Mouse (Mus musculus) thymus, postnatal 25 days (tissue): ENCODE measurements around the gene H2-D1.

ENCODE experiments used
- DNase-seq: peaks from one replicate; pipeline ENCODE4 v3.0.0; 2022

H2-D1 gene

DNA sequence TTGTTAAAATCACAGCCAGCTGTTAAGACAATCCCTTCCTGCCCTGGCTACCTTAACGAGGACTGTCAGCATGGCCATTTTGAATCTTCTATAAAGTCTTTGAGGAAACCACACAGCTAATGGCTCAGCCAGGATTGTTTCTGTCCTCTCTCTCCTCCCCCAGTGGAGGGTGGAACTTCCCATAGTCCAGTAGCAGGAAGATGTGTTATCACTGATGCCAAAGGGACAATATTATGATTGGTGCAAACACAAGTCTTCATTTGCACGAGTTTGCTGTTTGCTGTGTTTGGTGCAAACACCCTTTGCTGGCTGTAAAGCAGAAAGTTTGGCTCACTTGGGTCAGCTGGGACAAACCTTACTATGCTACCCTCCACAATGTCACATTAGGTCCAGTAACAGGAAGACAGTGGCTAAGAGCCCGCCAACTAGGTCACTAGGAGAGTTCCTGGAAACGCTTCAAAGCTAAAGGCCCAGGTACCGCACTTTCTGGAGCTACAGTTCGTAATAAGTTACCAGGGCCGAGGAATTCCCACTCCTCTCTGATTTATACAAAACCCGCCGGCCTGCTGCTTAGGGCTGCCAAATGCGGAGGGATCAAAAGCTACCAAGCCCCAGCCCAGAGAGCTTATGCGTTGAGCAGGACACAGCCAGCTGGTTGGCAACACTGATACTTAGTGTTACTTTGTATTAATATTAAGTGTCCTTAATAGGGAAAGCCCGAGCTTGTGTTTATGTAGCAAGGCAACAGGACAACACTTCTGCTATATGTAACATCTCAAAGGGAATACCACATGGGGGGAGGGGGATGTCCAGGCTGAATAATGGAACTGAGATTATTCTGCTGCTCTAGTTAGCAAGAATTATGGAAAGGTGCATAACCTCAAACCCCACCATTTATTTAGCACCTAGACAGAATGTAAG, 21.9 kb upstream of the H2-D1 start:
- DNase-seq, result no peak

DNA sequence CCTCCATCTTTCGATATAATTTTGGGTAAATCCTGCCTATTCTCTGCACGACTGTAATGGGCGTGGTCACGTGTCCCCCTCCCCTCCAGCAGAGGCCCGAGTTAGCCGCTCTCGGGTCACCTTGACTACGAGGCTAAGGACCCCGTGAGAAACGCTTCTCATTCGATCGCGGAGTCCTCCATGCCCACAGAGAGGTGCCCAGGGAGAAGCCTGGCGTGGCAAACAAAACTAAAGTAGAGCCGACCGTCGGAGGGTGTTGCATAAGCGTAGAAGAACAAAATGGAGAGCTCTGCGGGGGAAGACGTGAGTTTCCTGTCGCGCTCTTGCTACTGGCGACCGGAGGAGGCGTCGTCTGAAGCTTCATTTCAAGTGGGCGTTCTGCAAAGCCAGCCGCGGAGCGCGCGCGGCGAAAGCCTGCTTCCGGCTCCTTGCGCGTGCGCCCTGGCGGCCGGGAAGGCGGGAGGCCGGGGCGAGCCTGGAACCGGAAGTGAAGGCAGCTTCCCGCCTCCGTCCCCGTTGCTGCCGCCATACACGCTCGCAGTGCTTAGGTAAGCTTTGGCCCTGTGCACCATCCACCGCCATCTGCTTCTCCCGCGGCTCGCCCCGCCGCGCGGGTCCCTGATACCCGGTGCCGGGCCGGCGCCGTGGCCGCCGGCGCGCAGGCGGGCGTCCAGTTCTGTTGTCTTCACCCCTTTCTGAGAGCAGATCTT, 21.1 kb upstream of the H2-D1 start, which contains the start of gene Ddx39b:
Gene Ddx39b (plus strand): TSS at position 442 of the 710 bp plus-strand sequence.
- DNase-seq, result peak; percentile 97

DNA sequence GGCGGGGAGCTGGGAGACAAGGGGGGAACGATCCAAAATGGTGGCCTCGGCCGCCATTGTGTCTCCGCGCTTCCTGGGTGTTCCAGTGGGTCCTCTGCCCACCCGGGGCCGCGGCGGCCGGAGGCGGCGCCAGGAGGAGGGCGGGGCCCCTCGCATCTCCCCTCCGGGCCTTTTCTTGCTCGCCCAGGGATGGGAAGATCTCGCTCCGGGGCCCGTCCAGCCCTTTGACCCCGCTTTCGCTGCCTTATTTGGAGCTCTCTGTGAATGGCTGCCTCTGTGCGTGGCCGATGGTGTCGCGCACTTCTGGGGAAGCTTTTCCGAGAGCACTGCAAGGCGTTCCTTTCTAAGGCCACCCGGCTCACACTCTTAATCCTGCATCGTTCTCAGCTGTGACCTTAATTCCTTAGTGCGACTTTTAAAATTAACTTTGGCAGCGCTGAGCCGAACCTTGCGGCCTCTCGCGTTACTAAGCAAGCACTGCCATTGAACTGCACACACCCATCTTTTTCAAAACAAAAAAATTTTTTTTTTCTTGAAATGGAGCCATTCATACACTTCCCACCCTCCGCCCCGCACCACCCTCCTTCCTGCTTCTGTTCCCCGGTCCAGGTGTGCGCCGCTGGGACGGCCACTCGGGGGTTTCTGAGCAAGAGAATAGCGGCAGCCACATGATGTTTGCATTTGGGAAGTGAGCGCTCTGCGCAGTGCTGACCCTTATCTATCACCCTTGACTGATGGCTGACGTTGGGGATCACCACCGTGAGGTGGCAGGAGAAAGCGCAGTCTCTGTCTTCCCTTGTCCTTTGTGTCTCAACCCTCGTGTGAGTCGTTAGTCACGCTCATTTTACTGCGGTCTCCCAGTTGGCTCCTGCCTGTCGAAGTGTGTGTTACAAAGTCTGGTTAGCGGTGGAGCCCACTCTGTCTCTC, 20.3 kb upstream of the H2-D1 start:
- DNase-seq, result peak; percentile 52

DNA sequence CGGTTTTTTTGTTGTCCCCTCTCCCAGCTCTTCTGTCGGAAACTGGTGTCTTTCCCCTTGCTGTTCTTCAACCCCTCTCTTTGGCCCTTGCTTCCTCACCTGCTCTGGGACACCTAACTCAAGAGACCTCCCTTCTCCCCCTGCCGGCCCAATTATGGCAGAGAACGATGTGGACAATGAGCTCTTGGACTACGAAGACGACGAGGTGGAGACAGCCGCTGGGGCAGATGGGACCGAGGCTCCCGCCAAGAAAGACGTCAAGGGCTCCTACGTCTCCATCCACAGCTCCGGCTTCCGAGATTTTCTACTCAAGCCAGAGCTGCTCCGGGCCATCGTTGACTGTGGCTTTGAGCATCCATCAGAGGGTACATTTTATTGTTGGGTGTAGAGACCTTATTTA, 19.4 kb upstream of the H2-D1 start:
- peak; percentile 47 for DNase-seq

DNA sequence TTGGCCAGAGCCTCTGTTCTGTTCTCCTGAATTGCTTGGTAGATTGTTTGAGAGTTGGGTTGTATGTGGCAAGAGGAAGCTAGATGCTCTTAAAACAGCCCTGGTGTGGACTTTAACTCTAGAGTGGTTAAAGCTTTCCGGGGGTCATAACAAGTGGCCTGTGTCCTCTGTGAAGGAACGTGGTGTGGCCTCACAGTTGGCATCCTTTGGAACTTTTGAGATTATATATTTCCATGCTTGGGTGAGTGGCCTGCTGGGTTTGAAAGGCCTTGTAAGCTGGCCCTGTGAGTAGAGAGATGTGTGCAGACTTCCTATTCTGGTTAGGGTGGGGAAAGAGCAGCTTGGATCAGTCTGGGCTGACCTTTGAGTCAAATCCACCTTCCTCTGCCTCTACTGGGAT, 17.5 kb upstream of the H2-D1 start:
- no peak for DNase-seq

DNA sequence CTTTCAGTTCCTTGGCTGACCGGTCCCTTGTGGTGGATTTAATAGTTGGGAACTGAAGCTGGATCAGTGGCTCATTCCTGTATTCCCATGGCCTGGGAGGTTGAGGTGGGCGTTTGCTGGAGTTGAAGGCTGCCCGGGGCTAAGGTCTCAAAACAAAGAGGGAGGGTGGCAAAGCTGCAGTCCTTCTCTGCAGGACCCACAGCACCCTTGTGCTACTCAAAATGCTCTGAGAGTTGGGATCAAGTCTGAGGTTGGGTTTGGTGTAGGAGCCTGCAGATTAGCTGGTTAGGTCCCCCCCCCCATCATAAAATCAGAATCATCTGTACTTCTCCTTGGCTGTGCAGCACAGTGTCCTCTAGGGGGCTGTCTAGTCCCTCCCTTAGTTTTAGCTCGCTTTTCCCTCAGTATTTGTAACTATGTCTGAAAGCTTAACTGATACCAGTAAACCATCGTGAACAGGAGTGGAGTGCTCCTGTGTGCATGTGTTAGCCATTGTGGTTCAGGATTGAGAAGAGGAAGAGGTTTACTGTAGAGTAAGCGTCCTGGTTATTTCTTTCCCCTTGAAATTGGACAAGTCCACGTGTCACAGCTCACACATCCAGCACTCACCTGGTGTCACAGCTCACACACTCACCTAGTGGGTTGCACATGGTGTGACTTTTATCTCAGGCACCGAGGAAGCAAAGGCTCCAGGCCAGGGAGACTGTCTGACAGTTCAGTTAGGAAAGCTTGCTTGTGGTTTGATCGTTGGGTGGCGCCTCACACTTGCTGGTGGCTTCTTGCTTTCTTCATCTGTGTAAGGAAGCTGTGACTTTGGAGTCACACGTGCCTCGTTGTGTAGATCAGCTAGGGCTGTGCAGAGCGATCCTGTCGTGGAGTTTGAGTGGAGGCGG, 16.6 kb upstream of the H2-D1 start:
- DNase-seq, result no peak

DNA sequence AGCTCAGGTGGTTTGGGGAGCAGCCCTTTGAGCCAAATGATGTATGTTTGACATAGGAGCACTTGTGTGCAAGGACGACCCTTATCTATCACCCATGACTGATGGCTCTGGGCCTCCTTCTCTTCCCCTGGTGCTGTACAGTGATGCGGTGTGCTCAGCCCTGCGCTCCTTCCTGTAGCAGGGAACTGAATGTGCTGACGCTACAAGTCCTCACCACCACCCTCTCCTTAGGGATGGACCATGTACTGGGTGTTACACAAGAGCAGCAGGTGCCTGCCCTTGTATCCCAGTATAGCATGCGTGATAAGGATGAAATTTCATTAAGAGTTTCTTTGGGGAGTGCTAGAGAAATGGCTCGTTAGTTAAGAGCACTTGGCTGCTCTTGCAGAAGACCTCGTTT, 15.4 kb upstream of the H2-D1 start:
- no peak for DNase-seq

DNA sequence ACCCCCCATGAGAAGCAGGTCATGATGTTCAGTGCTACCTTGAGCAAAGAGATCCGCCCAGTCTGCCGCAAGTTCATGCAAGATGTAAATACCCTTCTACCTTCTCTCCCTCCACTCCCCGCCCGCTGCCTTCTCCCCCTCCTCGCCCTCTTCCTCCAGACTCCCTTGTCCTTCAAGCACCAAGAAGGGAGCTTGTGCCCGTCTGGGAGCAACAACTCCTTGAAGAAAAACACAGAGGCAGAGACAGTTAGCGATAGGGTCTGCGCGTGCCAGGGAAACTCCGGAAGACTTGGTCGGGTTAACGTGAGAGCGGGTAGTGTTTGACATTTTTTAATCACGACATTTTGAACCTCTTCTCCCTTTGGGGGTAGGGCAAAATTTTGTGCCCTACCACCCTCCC, 13.5 kb upstream of the H2-D1 start:
- no peak for DNase-seq

DNA sequence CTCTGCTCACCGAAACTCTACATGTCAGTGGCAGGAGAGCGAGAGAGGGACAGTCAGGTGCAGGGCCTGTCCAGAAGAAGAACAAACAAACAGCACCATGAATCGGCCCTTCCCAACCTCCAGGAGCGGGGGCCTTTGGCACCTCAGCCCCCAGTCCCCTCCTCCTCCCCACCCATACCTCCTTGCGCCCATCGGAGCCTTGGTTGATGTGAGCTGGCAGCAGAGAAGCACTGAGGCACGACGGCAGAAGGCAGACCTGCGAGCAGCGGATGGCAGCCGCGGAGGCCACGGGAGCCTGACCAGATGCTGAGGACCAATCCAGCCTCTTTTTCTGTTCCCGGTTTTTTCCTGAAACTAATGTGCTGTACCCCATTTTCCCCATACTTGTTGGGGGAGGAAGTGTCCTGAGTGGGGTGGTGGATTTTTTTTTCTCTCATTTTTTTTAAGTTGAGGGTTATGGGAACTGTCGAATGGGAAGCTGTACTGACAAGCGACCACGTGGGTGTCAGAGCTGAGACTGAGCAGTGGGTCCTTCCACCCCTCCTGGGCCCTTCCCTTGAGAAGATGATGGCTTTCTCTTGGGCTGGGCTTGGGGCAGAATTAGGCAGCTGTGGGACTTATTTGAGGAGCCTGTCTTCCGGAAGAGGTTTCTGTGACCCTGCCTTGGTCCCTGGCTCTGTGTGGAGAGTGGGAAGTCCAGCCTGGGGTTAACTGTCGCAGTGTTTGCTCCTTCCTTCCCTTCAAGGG, 12.9 kb upstream of the H2-D1 start:
- no peak for DNase-seq

DNA sequence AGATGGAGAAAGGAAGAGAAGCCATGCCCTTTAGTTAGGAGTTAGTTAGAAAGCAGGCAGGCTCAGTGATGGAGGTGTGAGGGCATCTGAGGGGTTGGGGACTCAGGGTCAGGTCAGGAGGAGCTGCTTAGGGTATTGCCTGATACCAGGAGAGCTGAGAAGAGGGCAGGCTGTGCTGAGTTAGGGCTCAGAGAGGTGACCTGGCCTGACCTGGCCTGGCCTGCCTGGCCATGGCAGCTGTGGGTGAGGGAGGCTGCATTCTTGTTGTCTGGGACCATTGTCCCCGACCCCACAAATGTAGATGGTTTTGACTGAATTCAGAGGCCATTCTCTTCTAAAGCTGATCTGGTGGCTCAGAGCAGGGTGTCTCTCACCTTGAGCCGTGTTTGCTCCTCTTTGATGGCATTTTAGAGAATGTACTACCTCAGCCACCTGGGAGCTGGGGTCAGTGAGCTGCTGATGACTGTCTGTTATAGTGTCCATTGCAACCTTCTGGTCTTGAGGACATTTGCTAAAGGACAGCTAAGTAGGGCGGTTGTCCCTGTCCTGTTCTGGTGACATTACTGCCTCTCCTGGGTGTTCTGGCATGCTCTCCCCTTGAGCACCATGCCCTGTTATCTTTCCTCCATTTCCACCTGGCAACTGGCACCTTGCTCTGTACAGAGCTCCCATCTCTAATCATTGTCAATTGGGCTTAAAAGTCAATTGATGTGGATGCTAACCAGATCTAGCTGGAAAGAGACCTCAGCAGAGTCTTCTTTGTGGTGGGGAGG, 12.0 kb upstream of the H2-D1 start:
- DNase-seq, result no peak

DNA sequence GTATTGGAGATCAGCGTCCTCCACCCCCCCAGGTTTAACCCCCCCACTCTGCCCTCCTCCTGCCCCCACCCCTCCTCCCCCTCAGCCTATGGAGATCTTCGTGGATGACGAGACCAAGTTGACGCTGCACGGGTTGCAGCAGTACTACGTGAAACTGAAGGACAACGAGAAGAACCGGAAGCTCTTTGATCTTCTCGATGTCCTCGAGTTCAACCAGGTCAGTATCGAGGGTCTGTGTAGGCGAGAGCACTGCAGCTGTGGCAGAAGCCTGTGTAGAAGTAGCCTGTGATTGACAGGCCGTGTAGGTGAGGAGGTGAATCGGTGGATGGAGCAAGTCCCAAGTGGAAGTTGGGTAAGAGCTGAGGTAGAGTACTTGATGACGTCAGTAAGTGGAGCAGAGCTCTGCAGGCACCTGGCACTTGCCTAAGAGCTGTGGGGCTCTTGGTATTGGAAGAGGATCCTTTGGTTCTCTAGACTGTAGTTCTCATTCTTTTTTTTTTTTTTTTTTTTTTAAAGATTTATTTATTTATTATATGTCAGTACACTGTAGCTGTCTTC, 11.3 kb upstream of the H2-D1 start:
- no peak for DNase-seq

DNA sequence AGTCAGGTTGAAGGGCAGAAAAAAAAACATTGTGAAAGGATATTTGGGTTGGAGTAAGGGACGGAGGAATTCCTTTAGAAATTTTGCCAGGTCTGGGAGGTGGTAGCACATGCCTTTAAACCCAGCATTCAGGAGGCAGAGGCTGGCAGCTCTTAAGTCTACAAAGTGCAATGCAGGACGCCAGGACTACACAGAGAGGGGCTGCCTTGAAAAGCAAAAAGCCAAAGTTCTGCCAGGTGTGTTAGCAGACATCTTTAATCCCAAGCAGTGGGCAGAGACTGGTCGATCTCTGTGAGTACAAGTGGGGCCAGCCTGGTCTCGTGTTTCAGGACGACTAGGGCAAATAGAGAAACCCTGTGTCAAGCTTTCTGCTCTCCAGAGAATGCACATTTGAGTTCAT, 10.5 kb upstream of the H2-D1 start:
- no peak for DNase-seq

DNA sequence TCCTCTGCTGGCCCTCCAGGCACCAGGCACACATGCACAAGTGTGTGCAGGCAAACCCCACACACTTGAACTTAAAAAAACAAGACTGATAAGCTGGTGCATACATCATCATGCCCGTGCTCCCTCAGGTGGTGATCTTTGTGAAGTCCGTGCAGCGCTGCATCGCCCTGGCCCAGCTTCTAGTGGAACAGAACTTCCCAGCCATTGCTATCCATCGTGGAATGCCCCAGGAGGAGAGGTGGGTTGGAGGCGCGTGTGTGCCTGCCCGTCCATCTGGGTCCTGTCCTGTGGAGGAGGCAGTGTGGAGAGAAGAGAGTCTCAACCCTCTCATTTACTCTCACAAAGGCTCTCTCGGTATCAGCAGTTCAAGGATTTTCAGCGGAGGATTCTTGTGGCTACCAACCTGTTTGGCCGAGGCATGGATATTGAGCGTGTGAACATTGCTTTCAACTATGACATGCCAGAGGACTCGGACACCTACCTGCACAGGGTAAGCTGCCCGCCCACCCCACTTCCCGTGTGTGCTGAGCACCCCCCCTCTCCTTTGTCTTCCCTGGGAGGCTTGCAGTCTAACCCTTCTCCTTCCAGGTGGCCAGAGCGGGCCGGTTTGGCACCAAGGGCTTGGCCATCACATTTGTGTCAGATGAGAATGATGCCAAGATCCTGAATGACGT, 9.8 kb upstream of the H2-D1 start:
- DNase-seq, result no peak

DNA sequence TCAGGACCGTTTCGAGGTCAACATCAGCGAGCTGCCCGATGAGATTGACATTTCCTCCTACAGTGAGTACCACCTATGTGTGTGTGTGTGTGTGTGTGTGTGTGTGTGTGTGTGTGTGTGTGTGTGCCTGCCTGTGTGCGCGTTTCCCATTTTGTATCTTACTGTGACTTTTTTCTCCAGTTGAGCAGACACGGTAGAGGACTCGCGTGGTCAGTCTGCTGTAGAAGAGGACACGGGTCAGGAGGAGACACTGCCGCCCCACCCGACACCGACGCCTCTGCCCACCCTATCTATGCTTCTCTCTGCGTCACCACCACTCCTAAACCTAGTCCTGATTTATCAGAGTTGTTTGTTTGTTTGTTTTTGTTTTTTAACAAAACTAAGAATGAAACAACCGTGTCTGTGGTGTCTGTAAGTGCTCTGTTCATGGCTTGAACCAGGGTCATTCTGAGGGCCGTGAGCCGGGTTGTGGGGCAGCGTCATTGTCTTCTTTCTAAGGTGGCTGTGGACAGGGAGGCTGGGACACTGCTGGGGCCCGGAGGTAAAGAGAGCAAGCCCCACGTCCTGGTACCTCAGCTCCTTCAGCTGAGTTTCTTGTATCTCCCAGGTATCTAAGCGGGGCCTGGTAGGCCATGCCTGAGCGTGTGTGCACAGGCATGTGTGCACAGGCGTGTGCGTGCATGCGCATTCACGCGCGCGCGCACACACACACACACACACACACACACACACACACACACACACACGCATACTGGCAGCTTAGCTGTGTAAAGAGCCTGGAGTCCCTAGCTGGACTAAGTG, 9.0 kb upstream of the H2-D1 start:
- DNase-seq, result no peak

DNA sequence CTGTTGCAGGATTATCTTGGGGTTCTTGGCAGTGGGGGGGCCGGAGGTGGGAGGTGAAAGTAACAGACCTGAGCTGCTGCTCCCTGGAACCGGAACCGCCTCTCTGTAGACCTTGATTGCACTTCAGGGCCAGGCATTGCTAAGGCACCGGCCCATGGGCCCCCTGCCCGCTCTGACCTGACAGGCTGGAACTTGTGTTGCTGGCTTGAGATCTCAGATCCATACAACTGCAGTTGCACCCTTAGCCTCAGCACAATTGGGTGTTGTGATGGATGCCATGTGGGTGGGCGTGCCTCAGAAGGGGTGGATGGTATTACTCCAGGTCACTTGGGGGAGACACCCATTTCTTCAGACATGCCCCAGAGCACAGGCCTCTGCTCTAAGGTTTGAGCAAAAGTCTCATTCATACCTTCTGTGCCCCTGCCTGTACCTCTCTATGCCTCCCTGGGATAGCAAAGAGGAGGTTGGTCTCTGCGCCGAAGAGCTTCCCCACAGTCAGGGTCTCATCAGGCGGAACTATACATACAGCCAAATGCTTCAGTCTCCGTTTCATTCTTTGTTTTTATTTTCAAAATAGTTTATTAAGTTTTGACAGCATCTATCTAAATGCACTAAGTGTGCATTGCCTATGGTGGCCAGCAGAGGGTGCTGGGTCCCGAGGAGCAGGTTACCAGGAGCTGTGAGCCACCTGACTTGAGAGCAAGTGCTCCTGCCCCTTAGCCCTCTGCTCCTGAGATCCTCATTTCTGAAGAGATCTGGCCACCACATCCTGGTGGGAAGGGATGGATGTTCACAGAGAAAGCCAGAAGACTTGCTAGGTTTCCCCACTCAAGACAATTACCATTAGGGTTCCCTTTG, 8.1 kb upstream of the H2-D1 start:
- peak; percentile 81 for DNase-seq

DNA sequence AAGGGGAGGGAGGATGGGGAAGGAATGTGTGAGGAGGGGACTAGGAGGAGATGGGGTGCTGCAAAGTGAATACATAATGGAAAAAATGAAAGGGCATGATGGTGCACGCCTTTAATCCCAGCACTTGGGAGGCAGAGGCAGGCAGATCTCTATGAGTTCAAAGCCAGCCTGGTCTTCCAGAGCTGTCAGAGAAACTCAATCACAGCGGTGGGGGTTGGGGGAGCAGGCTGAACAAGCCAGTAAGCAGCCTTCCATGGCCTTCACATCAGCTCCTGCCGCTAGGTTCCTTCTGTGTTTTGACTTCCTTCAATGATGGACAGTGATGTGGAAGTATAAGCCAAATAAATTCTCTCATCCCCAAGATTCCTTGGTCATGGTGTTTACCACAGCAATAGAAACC, 7.2 kb upstream of the H2-D1 start:
- no peak for DNase-seq

DNA sequence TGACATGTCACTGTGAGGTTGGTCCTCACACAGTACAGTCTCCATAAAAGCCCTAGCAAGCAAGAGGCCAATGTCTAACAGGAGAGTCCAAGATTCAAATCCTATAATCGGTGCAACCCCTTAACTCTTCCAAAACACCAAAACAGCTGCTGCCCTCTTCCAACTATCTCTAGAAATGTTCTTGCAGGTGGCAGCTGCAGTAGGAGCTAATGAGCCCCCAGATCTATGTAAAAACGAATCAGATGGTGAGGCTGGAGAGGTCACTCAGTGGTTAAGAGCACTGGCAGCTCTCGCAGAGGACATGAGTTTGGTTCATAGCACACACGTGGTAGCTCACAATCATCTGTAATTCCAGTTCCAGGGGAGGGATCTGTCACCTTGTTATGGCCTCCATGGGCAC, 6.8 kb upstream of the H2-D1 start:
- DNase-seq, result no peak

DNA sequence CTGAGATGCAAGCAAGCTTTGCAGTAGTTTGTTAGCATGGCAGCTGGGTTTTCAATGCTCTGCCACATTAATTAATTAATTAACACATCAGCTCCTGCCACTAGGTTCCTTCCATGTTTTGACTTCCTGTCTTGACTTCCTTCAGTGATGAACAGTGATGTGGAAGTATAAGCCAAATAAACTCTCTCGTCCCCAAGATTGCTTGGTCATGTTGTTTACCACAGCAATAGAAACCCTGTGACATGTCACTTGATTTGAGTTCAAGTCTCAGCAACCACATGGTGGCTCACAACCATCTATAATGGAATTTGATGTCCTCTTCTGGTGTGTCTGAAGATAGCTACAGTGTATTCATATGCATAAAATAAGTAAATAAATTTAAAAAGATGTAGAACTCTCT, 5.2 kb upstream of the H2-D1 start:
- no peak for DNase-seq
